Mouse (Mus musculus): ENCODE measurements at regions not wholly inside any gene's neighbourhood (a gene's known extent, or its start where the extent isn't known, plus 50 kb on each side); places are given as distances from the start of the nearest gene placed in this dataset.

DNA sequence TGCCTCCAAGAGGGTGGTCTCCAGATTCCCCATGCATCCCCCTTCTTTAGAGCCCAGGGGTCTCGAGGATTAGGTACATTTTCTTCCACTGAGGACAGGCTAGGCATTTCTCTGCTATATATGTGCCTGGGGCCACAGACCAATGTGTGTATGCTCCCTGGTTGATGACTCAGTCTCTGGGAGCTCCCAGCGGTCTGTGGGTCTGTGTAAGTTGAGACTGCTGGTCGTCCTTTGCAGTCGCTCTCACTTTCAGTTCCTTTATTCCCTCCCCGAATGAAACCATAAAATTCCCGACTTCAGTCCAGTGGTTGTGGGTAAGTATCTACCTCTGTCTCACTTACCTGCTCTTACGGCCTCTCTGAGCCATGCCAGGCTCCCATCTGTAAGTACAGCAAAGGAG lies 773.5 kb upstream of the Cdh12 start:
- Histone ChIP-seq H3K27ac (ENCODE audit: insufficient read depth, low read length) (no peak overlapping the region), H3K4me3 (ENCODE audit: insufficient read depth, low read length) (no peak overlapping the region), H3K4me1 (ENCODE audit: control insufficient read depth, insufficient read depth, low read length) (no peaks in the 10 kb centered on the region)
- TF ChIP-seq CTCF (IDR thresholded peaks at IDR 0.05; ENCODE audit: extremely low read depth, insufficient read depth, low read length) (no peak), POLR2A (IDR thresholded peaks at IDR 0.05; ENCODE audit: extremely low read depth, insufficient read depth, low read length) (no peak)

DNA sequence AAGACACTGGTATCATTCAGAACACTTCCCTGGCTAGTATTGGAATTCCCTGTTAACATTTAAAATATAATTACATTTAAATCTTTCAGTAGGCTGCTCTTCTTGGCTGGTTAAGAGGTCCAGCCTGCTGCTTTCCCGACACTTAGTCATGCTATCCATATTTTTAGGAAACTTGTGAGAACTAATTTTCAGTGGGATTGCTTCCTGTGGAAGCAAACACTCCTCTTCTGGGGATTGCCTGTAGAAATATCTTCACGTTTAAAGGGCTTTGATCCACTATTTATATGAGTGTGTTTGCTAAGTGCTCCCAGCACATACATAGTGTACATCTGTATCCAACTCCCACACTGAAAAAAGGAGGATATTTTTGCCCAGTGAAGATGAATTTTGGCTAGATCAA lies 761.8 kb upstream of the Cdh12 start:
- Histone ChIP-seq H3K4me1 (ENCODE audit: control insufficient read depth, insufficient read depth, low read length) (no peaks in the 10 kb centered on the region), H3K4me3 (ENCODE audit: insufficient read depth, low read length) (no peak overlapping the region), H3K27ac (ENCODE audit: insufficient read depth, low read length) (no peak overlapping the region)
- no peak for TF ChIP-seq POLR2A (IDR thresholded peaks at IDR 0.05; ENCODE audit: extremely low read depth, insufficient read depth, low read length)
- no peak for TF ChIP-seq CTCF (IDR thresholded peaks at IDR 0.05; ENCODE audit: extremely low read depth, insufficient read depth, low read length)

DNA sequence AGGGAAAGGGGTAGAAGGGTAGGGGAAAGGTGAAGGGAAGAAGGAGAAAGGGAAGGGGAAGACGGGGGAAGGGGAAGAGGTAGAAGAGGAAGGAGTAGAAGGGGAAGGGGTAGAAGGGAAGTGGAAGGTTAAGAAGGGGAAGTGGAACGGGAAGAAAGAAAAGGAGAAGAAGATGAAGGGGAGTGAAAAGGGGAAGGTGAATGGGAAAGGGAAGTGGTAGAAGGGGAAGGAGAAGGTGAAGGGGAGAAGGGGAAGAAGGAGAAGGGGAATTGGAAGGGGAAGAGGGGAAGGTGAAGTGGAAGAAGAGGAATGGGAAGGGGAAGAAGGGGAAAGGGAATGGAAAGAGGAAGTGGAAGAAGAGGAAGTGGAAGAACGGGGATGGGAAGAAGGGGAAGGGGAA lies 737.3 kb upstream of the Cdh12 start:
- no peak for TF ChIP-seq POLR2A (IDR thresholded peaks at IDR 0.05; ENCODE audit: extremely low read depth, insufficient read depth, low read length)
- no peak for TF ChIP-seq CTCF (IDR thresholded peaks at IDR 0.05; ENCODE audit: extremely low read depth, insufficient read depth, low read length)
- H3K4me1 ChIP-seq (ENCODE audit: control insufficient read depth, insufficient read depth, low read length) = no peaks in the 10 kb centered on the region
- H3K27ac ChIP-seq (ENCODE audit: insufficient read depth, low read length) = no peak overlapping the region
- H3K4me3 ChIP-seq (ENCODE audit: insufficient read depth, low read length) = no peak overlapping the region

All from cortical plate, adult 2 months (tissue).